Mouse (Mus musculus) gastrocnemius, postnatal 25 days (tissue): ENCODE measurements around the gene Cpne5. TPM values are rescaled to one million over a fixed set of nuclear protein-coding genes. Genes with fewer than 3 reads are reported as not detected.
"Not testable (repeated sequence)": the region's sequence is repeated elsewhere in the genome, so short reads cannot be mapped to it uniquely, and the experiment has no call there.

Experiments used
- DNase-seq: peaks from one replicate; pipeline ENCODE4 v3.0.0; 2022
- total RNA-seq, 2 experiments: library from RNA; stranded (reverse); gene quantifications; 1 replicate in 1 of 2; 2 replicates in 1 of 2; pipeline ENCODE4 v1.2.3; 2021

Gene Cpne5
- total RNA-seq, 2 experiments from 2014 or later = 0.13 TPM; not detected in 1

GRCm38 (mm10) chr17:29257001-29257511 is 19.1 kb upstream of the Cpne5 start:
- no peak for DNase-seq

GRCm38 (mm10) chr17:29256507-29256906 is 18.5 kb upstream of the Cpne5 start:
- no peak for DNase-seq

- DNase-seq = not testable (repeated sequence)
Observed at GRCm38 (mm10) chr17:29254784-29255183, 16.8 kb upstream of the Cpne5 start.

- no peak for DNase-seq
Observed at GRCm38 (mm10) chr17:29253684-29254083, 15.7 kb upstream of the Cpne5 start.

GRCm38 (mm10) chr17:29253236-29253635 is 15.3 kb upstream of the Cpne5 start:
- DNase-seq = no peak

- DNase-seq = peak; percentile 46
Observed at GRCm38 (mm10) chr17:29251608-29252390, 13.8 kb upstream of the Cpne5 start.

GRCm38 (mm10) chr17:29251006-29251405 is 13.0 kb upstream of the Cpne5 start:
- not testable (repeated sequence) for DNase-seq

- DNase-seq = no peak
Observed at GRCm38 (mm10) chr17:29249512-29249911, 11.5 kb upstream of the Cpne5 start.

- DNase-seq = no peak
Observed at GRCm38 (mm10) chr17:29247881-29248280, 9.9 kb upstream of the Cpne5 start.

GRCm38 (mm10) chr17:29246602-29247001 is 8.6 kb upstream of the Cpne5 start:
- peak; percentile 30 for DNase-seq

GRCm38 (mm10) chr17:29245725-29246124 is 7.8 kb upstream of the Cpne5 start:
- DNase-seq = no peak

GRCm38 (mm10) chr17:29244912-29245311 is 6.9 kb upstream of the Cpne5 start:
- DNase-seq = no peak

- no peak for DNase-seq
Observed at GRCm38 (mm10) chr17:29238421-29238945, 516 bp upstream of the Cpne5 start.

- no peak for DNase-seq
Observed at GRCm38 (mm10) chr17:29237267-29237771, 648 bp downstream of the Cpne5 start.

GRCm38 (mm10) chr17:29236111-29236510 is 1.9 kb downstream of the Cpne5 start:
- DNase-seq = no peak

- no peak for DNase-seq
Observed at GRCm38 (mm10) chr17:29231109-29231508, 6.9 kb downstream of the Cpne5 start.

- DNase-seq = no peak
Observed at GRCm38 (mm10) chr17:29220631-29221030, 17.3 kb downstream of the Cpne5 start.

GRCm38 (mm10) chr17:29218017-29218416 is 19.9 kb downstream of the Cpne5 start:
- DNase-seq = no peak

- DNase-seq = no peak
Observed at GRCm38 (mm10) chr17:29216078-29216477, 21.9 kb downstream of the Cpne5 start.

GRCm38 (mm10) chr17:29214655-29215054 is 23.3 kb downstream of the Cpne5 start:
- DNase-seq = no peak

- DNase-seq = no peak
Observed at GRCm38 (mm10) chr17:29214193-29214456, 23.8 kb downstream of the Cpne5 start.

GRCm38 (mm10) chr17:29213381-29214192 is 24.4 kb downstream of the Cpne5 start:
- no peak for DNase-seq

- no peak for DNase-seq
Observed at GRCm38 (mm10) chr17:29211836-29212235, 26.1 kb downstream of the Cpne5 start.
